Mouse (Mus musculus) thymus, adult 2 months (tissue): ENCODE results near the gene Mcemp1.

Source experiments
- CTCF ChIP-seq: fragments of 200-500 bp; IDR thresholded peaks from 2 replicates; pipeline ENCODE4 v1.5.1; 2012; ENCODE audit warnings: mild to moderate bottlenecking, control low read depth, low read length, moderate library complexity, borderline replicate concordance; ENCODE audit not compliant: control insufficient read depth, poor library complexity, insufficient read depth; ENCODE audit errors: extremely low read depth
- POLR2A ChIP-seq: fragments of 200-500 bp; IDR thresholded peaks from 2 replicates; pipeline ENCODE4 v1.6.1; 2012; ENCODE audit warnings: mild to moderate bottlenecking, low read length, control low read depth, moderate library complexity; ENCODE audit not compliant: control insufficient read depth, poor library complexity, insufficient read depth; ENCODE audit errors: extremely low read depth

DNA sequence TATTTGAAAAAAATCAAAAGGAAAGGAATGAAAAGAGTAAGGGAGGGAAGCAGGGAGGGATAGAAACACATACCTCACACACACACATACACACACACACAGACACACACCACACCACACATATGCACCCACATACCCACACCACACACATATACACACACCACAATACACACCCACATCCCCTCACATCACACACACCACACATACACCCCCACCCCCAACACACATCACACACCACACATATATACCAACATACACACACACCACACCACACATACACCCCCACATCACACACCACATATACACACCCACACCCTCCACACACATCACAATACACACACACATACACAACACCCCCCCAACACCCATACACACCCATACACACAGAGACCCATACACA, 19.0 kb downstream of the Mcemp1 start:
- no peak for TF ChIP-seq CTCF
- TF ChIP-seq POLR2A, result no peak
